Mouse (Mus musculus): ENCODE measurements around the gene B3gnt5. TPM values are rescaled to one million over a fixed set of nuclear protein-coding genes. Genes with fewer than 3 reads are reported as not detected.

The B3gnt5 gene
- not detected in 2 replicates for polyA plus RNA-seq (2012)

- no peak for TF ChIP-seq GATA1 (IDR thresholded peaks at IDR 0.05; ENCODE audit: low read length)
Observed at GRCm38 (mm10) chr16:19760074-19760473, at the start of gene B3gnt5. TSS of gene B3gnt5 (plus strand) at chr16:19760208.

DNA sequence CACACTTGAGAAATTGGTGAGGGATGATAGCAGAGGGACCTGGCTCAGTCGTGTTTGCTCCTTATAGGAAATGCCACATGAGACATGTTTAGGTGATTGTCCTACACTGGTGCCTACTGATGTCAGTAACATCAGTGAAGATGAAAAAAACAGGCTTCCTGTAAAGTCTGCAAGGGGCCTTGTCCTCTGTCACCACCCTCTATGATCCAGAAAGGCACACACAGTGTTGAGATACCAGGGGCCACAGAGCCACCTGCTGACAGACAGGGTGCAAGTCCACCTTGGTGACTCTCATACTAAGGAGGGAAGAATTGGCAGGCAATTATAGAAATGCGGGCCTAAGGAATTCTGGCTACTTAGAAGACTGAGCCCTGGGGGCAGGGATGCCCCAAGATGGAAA is 39.0 kb upstream of the B3gnt5 start:
- TF ChIP-seq GATA1 (IDR thresholded peaks at IDR 0.05; ENCODE audit: low read length): no peak

- TF ChIP-seq GATA1 (IDR thresholded peaks at IDR 0.05; ENCODE audit: low read length): no peak
Observed at GRCm38 (mm10) chr16:19732896-19733295, 27.1 kb upstream of the B3gnt5 start.

DNA sequence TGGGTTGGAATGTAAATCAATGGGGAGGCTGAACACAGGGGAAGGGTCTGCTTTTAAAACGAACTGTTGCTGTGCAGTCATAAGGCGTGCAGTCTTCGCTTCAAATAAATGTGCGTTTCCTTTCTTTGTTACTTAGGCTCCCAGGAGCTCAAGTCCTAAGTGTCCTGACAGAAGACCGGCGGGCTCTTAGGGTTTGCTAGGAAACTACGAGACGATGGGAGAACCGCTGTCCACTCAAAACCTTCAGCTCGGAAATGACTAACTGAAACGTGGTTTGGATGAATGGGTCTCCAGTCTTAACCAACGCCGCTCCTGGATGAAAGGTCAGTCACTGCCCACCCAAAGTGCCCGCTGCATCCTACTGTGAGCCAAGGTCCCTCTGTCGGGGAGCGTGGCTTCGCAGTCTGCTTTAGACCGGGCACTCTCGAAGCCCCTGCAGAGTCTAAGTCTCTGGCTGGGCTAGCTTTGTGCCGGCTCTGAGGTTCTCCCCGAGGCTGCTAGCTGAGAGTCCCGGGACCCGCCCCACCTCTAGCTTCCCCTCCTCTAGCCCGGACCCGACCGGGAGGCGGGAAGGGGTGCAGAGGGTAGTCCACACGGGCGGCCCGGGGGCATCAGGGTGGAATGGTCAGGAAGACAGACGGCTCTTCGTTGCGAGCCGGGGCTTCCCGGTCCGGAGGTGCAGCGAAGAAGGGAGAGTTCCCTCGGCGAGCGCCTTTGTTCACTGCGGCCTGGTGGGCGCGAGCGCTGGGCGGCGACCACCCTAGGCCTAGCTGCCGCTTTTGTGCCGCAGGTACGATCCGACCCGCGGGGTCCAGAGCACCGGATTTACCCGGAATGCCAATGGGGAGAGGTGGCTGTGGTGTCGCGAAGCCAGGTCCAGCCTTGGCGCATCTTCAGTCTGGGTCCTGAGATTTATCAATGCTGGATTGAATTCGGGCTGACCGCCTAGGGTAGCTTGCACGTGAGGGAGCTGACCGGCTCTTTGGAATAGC is 793 bp downstream of the B3gnt5 start:
- no peak for TF ChIP-seq GATA1 (IDR thresholded peaks at IDR 0.05; ENCODE audit: low read length)

DNA sequence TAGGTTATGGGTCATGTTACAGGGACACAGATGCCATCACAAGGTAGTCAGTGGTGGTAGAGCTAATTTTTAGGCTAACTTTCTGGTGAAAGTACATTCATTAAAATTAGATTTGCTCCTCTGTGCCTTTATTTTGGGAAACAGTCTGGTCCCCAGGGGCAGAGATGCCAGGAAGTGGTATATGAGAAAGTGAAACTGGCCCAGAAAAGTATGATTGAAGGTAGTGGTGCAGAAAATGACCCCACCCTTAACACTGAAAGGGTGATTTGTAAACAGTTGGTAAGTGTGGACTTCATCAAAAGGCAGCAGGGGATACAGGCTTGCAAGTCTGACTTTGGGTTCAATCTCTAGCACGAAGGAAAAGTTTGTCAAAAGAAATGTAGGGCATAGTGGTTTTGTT is 1.7 kb downstream of the B3gnt5 start:
- no peak for TF ChIP-seq GATA1 (IDR thresholded peaks at IDR 0.05; ENCODE audit: low read length)

GRCm38 (mm10) chr16:19766107-19766506 is 6.1 kb downstream of the B3gnt5 start:
- TF ChIP-seq GATA1 (IDR thresholded peaks at IDR 0.05; ENCODE audit: low read length): no peak

DNA sequence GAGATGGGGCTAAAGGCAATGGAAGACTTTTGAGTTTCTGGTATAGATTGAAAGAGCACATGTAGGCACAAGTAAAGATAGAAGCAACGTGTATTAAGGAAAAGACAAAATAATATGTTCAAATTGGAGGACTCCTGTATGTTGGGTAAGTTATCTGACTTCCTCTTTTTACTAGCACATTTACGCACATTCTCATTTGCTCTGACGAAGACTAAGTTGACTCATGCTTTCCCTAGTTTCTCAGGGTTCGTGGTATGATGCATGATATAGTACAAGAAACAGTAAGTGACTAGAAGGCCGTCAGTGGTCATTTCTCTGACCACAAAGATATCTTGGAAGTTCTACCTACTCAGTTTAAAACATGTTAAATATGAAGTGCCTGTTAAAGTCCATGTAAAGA is 8.0 kb downstream of the B3gnt5 start:
- no peak for TF ChIP-seq GATA1 (IDR thresholded peaks at IDR 0.05; ENCODE audit: low read length)

DNA sequence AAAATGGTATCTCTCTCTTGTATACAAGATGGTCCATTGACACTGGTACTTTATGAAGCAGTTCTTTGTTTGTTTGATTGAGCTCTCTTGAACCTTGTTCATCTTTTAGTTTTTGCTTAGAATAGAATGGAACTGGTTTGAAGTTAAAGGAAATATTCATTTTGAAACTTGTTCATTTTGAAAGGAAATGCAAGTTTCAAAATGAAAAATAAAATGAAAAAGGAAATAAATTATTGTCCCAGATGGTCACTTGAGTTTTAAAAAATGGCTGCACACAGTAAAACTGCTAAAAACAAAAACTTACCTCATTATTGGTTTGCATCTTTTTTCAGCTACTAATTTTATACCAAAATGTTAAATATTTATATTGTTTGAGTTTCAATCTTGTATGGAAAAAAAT is 12.0 kb downstream of the B3gnt5 start:
- no peak for TF ChIP-seq GATA1 (IDR thresholded peaks at IDR 0.05; ENCODE audit: low read length)

DNA sequence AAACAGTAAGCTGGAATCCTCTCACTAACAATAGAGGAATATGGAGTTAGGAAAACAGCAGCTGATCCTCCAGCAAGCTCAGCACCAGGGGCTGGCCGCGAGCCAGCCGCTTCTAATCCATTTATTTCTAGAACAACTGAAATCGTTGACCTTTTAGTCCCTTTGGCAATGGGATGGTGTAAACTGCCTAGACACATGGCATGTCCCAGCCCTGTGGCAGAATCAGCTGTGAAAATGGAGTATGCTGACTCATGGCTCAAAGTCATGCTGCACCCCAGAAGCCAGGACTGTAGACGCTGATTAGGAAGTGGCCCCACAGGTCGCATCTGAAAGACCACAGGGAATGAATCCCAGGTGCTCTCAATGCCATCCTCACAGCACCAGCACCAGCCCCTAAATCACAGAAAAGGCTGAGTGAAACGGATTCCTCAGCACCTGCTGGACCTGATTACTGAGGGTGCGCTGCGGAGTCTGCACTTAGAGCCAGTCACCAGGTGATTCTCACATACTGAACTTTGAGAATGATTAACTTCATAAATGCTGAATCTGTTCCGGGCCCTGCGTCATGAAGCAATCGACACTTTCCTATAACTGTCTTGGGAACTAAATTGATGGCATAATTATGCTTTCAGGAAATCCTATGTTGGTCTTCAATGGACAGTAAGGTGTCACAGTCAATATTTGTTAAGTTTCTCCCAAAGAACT is 26.5 kb downstream of the B3gnt5 start:
- no peak for TF ChIP-seq GATA1 (IDR thresholded peaks at IDR 0.05; ENCODE audit: low read length)

- TF ChIP-seq GATA1 (IDR thresholded peaks at IDR 0.05; ENCODE audit: low read length): no peak
Observed at GRCm38 (mm10) chr16:19789914-19790313, 29.9 kb downstream of the B3gnt5 start.

- no peak for TF ChIP-seq GATA1 (IDR thresholded peaks at IDR 0.05; ENCODE audit: low read length)
Observed at GRCm38 (mm10) chr16:19818801-19819200, 58.8 kb downstream of the B3gnt5 start.

Other genes starting within 250 kb of the B3gnt5 start
- not detected in 2 replicates for gene Olfr167, start 237.9 kb upstream of the B3gnt5 start, polyA plus RNA-seq (2012)
- gene Olfr168, start 224.7 kb upstream of the B3gnt5 start, polyA plus RNA-seq (2012): not detected in 2 replicates
- gene Olfr169, start 188.4 kb upstream of the B3gnt5 start, polyA plus RNA-seq (2012): not detected in 2 replicates
- not detected in 2 replicates for gene Olfr170, start 148.3 kb upstream of the B3gnt5 start, polyA plus RNA-seq (2012)
- gene Olfr171, start 130.3 kb upstream of the B3gnt5 start, polyA plus RNA-seq (2012): not detected in 2 replicates
- gene Lamp3, start 53.8 kb upstream of the B3gnt5 start, polyA plus RNA-seq (2012): not detected in 2 replicates
- gene Klhl6, start 222.8 kb downstream of the B3gnt5 start, polyA plus RNA-seq (2012): 0.27 and 0.55 TPM in 2 replicates

Data from G1E-ER4 (cell line).